16 mouse cellular contexts compared by ENCODE assay signal in genomic region chr9:70314019-70314418, GRCm38 (mm10).
A peak's percentile ranks its signal among the peaks of the same experiment; 100 is the strongest.
DNase-seq lines count a peak whose midpoint lies in the region; ATAC-seq and TF ChIP-seq lines count a peak whose summit lies in the region.
"Had no signal": no experiment of that assay in that cellular context is flagged by ENCODE, and none has a peak within 500 bp of the region (broad histone marks: within the 10 kb centered on the region; RNA-seq: fewer than 3 reads in every experiment).

No protein-coding gene starts in this region.

- no peak for TF ChIP-seq EP300 in lung, postnatal 0 days (IDR thresholded peaks at IDR 0.05)
- no peak for TF ChIP-seq EP300 in stomach, postnatal 0 days (optimal IDR thresholded peaks at IDR 0.05)

- H3K27me3 ChIP-seq in intestine, postnatal 0 days (replicated peaks; ENCODE audit: control insufficient read depth, insufficient read depth, low read length): no peaks in the 10 kb centered on the region
- H3K27me3 ChIP-seq in intestine, embryonic 15.5 days (replicated peaks): no peaks in the 10 kb centered on the region
- H3K27me3 ChIP-seq in lung, postnatal 0 days (replicated peaks; ENCODE audit: insufficient read depth, low read length): no peaks in the 10 kb centered on the region
- no peaks in the 10 kb centered on the region for H3K27me3 ChIP-seq in stomach, postnatal 0 days (ENCODE audit: control insufficient read depth, insufficient read depth, low read length)
- H3K27me3 ChIP-seq in hindbrain, embryonic 14.5 days (ENCODE audit: control insufficient read depth, insufficient read depth, low read length): no peaks in the 10 kb centered on the region
- H3K27me3 ChIP-seq: embryonic facial prominence, embryonic 13.5 days; hindbrain, embryonic 13.5 days; liver, embryonic 13.5 days had no signal

- ATAC-seq in intestine, postnatal 0 days: no peak
- no peak for ATAC-seq in intestine, embryonic 15.5 days
- no peak for ATAC-seq in lung, postnatal 0 days
- ATAC-seq in stomach, postnatal 0 days (ENCODE audit: low FRiP score, low TSS enrichment): no peak
- ATAC-seq in hindbrain, embryonic 14.5 days (ENCODE audit: low FRiP score): no peak

- H3K4me2 ChIP-seq in intestine, postnatal 0 days (replicated peaks; ENCODE audit: low read depth): no peak overlapping the region
- H3K4me2 ChIP-seq in intestine, embryonic 15.5 days (replicated peaks): no peak overlapping the region
- H3K4me2 ChIP-seq in lung, postnatal 0 days (replicated peaks; ENCODE audit: low read depth, low read length): no peak overlapping the region
- H3K4me2 ChIP-seq in stomach, postnatal 0 days (replicated peaks; ENCODE audit: low read depth): no peak overlapping the region
- H3K4me2 ChIP-seq in hindbrain, embryonic 14.5 days (replicated peaks): no peak overlapping the region
- H3K4me2 ChIP-seq: embryonic facial prominence, embryonic 13.5 days; hindbrain, embryonic 13.5 days; liver, embryonic 13.5 days had no signal

- H3K4me1 ChIP-seq in intestine, postnatal 0 days (replicated peaks; ENCODE audit: control insufficient read depth, insufficient read depth, low read length): no peaks in the 10 kb centered on the region
- H3K4me1 ChIP-seq in intestine, embryonic 15.5 days (replicated peaks): no peaks in the 10 kb centered on the region
- no peaks in the 10 kb centered on the region for H3K4me1 ChIP-seq in lung, postnatal 0 days (ENCODE audit: insufficient read depth, low read depth, low read length)
- H3K4me1 ChIP-seq in stomach, postnatal 0 days (replicated peaks; ENCODE audit: control insufficient read depth, insufficient read depth): no peaks in the 10 kb centered on the region
- H3K4me1 ChIP-seq in hindbrain, embryonic 14.5 days (replicated peaks; ENCODE audit: control insufficient read depth, insufficient read depth, low read length): no peaks in the 10 kb centered on the region
- H3K4me1 ChIP-seq: hindbrain, embryonic 13.5 days; liver, embryonic 13.5 days had no signal

- no peak overlapping the region for H3K27ac ChIP-seq in intestine, postnatal 0 days (ENCODE audit: low read depth, low read length)
- no peak overlapping the region for H3K27ac ChIP-seq in intestine, embryonic 15.5 days
- no peak overlapping the region for H3K27ac ChIP-seq in lung, postnatal 0 days (ENCODE audit: low read length)
- no peak overlapping the region for H3K27ac ChIP-seq in stomach, postnatal 0 days (replicated peaks)
- no peak overlapping the region for H3K27ac ChIP-seq in hindbrain, embryonic 14.5 days
- H3K27ac ChIP-seq: embryonic facial prominence, embryonic 13.5 days; hindbrain, embryonic 13.5 days; liver, embryonic 13.5 days had no signal

- peak; percentile 46 for TF ChIP-seq CTCF in intestine, postnatal 0 days (IDR thresholded peaks at IDR 0.05; ENCODE audit: low read depth)
- TF ChIP-seq CTCF in lung, postnatal 0 days (IDR thresholded peaks at IDR 0.05): peak; percentile 45
- TF ChIP-seq CTCF in stomach, postnatal 0 days (IDR thresholded peaks at IDR 0.05; ENCODE audit: low read depth): peak; percentile 46

- WGBS in intestine, postnatal 0 days: 100% methylated on average over 1 of the region's 1 CpGs
- 91% methylated on average over 1 of the region's 1 CpGs for WGBS in intestine, embryonic 15.5 days
- WGBS in lung, postnatal 0 days: 96% methylated on average over 1 of the region's 1 CpGs
- WGBS in stomach, postnatal 0 days: 96% methylated on average over 1 of the region's 1 CpGs
- WGBS in hindbrain, embryonic 14.5 days: 97% methylated on average over 1 of the region's 1 CpGs

- no peaks in the 10 kb centered on the region; the same call in 1 of the 2 replicates for H3K36me3 ChIP-seq in intestine, postnatal 0 days (ENCODE audit: control insufficient read depth, insufficient read depth)
- no peaks in the 10 kb centered on the region for H3K36me3 ChIP-seq in intestine, embryonic 15.5 days
- H3K36me3 ChIP-seq in lung, postnatal 0 days (ENCODE audit: insufficient read depth, low read length): no peaks in the 10 kb centered on the region
- H3K36me3 ChIP-seq in stomach, postnatal 0 days (ENCODE audit: control insufficient read depth, insufficient read depth, low read length): no peaks in the 10 kb centered on the region
- no peaks in the 10 kb centered on the region for H3K36me3 ChIP-seq in hindbrain, embryonic 14.5 days (replicated peaks; ENCODE audit: control insufficient read depth, insufficient read depth)
- H3K36me3 ChIP-seq: hindbrain, embryonic 13.5 days; liver, embryonic 13.5 days had no signal

- no peak overlapping the region for H3K4me3 ChIP-seq in intestine, postnatal 0 days (ENCODE audit: low read depth, low read length)
- H3K4me3 ChIP-seq in intestine, embryonic 15.5 days (replicated peaks): no peak overlapping the region
- no peak overlapping the region for H3K4me3 ChIP-seq in lung, postnatal 0 days (ENCODE audit: low read depth, low read length)
- H3K4me3 ChIP-seq in stomach, postnatal 0 days (ENCODE audit: low read depth, low read length): no peak overlapping the region
- H3K4me3 ChIP-seq in hindbrain, embryonic 14.5 days (replicated peaks; ENCODE audit: low read length): no peak overlapping the region
- H3K4me3 ChIP-seq: embryonic facial prominence, embryonic 13.5 days; hindbrain, embryonic 13.5 days; liver, embryonic 13.5 days had no signal

- no peak overlapping the region for H3K9ac ChIP-seq in intestine, postnatal 0 days (ENCODE audit: low read depth, low read length)
- H3K9ac ChIP-seq in intestine, embryonic 15.5 days: no peak overlapping the region
- no peak overlapping the region for H3K9ac ChIP-seq in lung, postnatal 0 days (replicated peaks; ENCODE audit: low read depth)
- H3K9ac ChIP-seq in stomach, postnatal 0 days (ENCODE audit: low read length): no peak overlapping the region
- no peak overlapping the region for H3K9ac ChIP-seq in hindbrain, embryonic 14.5 days
- H3K9ac ChIP-seq: embryonic facial prominence, embryonic 13.5 days; hindbrain, embryonic 13.5 days; liver, embryonic 13.5 days had no signal

- DNase-seq in lung, postnatal 0 days (ENCODE audit: low spot score): no peak
- DNase-seq in lung, adult 18-20 months: no peak
- peak; percentile 34 for DNase-seq in ZHBTc4 (ENCODE audit: low read depth, low spot score)
- no peak for DNase-seq in stomach, postnatal 0 days (ENCODE audit: low spot score)
- no peak for DNase-seq in hindbrain, embryonic 14.5 days (ENCODE audit: low spot score)
- no peak for DNase-seq in urinary bladder, postnatal 25 days (ENCODE audit: low spot score)
- DNase-seq: cerebellum, adult 11-12 months; kidney, adult 18-20 months; kidney, postnatal 4 days; left cerebral cortex, postnatal 4 days; liver, embryonic 13.5 days; right cerebral cortex, adult 18-20 months had no signal

- no peaks in the 10 kb centered on the region for H3K9me3 ChIP-seq in intestine, postnatal 0 days (ENCODE audit: control insufficient read depth)
- H3K9me3 ChIP-seq in intestine, embryonic 15.5 days: no peaks in the 10 kb centered on the region
- H3K9me3 ChIP-seq in lung, postnatal 0 days (ENCODE audit: low read length): no peaks in the 10 kb centered on the region
- H3K9me3 ChIP-seq in stomach, postnatal 0 days (ENCODE audit: control insufficient read depth, low read length): no peaks in the 10 kb centered on the region
- H3K9me3 ChIP-seq in hindbrain, embryonic 14.5 days (ENCODE audit: control insufficient read depth, low read length): no peaks in the 10 kb centered on the region
- H3K9me3 ChIP-seq: embryonic facial prominence, embryonic 13.5 days; hindbrain, embryonic 13.5 days; liver, embryonic 13.5 days had no signal
